Mouse (Mus musculus): ENCODE results near the gene Phlda3. TPM values are rescaled to one million over a fixed set of nuclear protein-coding genes. Genes with fewer than 3 reads are reported as not detected.

Gene Phlda3
- total and polyA plus RNA-seq, 2 experiments from 2014 or later: 27.2 to 30.3 TPM

- DNase-seq: peak; percentile 67
- ATAC-seq: peak; percentile 85
- H3K36me3 ChIP-seq (ENCODE audit: insufficient read depth): no peaks in the 10 kb centered on the region
- no peak overlapping the region for H3K9ac ChIP-seq
- H3K4me2 ChIP-seq (ENCODE audit: low read depth): no peak overlapping the region
- peak overlapping the region; percentile 54 for H3K27ac ChIP-seq (ENCODE audit: low read depth, low read length)
- WGBS: 20% methylated on average over 5 of the region's 7 CpGs
- no peak for TF ChIP-seq CTCF (IDR thresholded peaks at IDR 0.05; ENCODE audit: low read depth)
- H3K4me1 ChIP-seq (ENCODE audit: insufficient read depth): no peaks in the 10 kb centered on the region; the same call in 1 of the 2 replicates
- no peak overlapping the region for H3K4me3 ChIP-seq (ENCODE audit: low read depth, low read length)
- no peaks in the 10 kb centered on the region for H3K9me3 ChIP-seq (ENCODE audit: low read length)
- H3K27me3 ChIP-seq (ENCODE audit: insufficient read depth, low read length): no peaks in the 10 kb centered on the region
Measured at GRCm38 (mm10) chr1:135734225-135734937, 31.5 kb upstream of the Phlda3 start.

GRCm38 (mm10) chr1:135735460-135735859 is 30.5 kb upstream of the Phlda3 start:
- no peak overlapping the region for H3K4me2 ChIP-seq (ENCODE audit: low read depth)
- no peak for DNase-seq
- H3K9me3 ChIP-seq (ENCODE audit: low read length): no peaks in the 10 kb centered on the region
- H3K4me1 ChIP-seq (ENCODE audit: insufficient read depth): no peaks in the 10 kb centered on the region; the same call in 1 of the 2 replicates
- H3K27ac ChIP-seq (ENCODE audit: low read depth, low read length): 0 out of 2 replicates have a peak overlapping the region, but pooled peaks have one; percentile 21
- no peaks in the 10 kb centered on the region for H3K27me3 ChIP-seq (ENCODE audit: insufficient read depth, low read length)
- H3K36me3 ChIP-seq (ENCODE audit: insufficient read depth): no peaks in the 10 kb centered on the region
- 54% methylated on average over 6 of the region's 6 CpGs for WGBS
- H3K9ac ChIP-seq: no peak overlapping the region
- H3K4me3 ChIP-seq (ENCODE audit: low read depth, low read length): no peak overlapping the region
- no peak for ATAC-seq
- TF ChIP-seq CTCF (IDR thresholded peaks at IDR 0.05; ENCODE audit: low read depth): no peak

GRCm38 (mm10) chr1:135744987-135745386 is 20.9 kb upstream of the Phlda3 start:
- no peak overlapping the region for H3K4me3 ChIP-seq (ENCODE audit: low read depth, low read length)
- DNase-seq (no peak), ATAC-seq (no peak)

GRCm38 (mm10) chr1:135746248-135746647 is 19.7 kb upstream of the Phlda3 start:
- H3K4me3 ChIP-seq (ENCODE audit: low read depth, low read length): no peak overlapping the region
- H3K36me3 ChIP-seq (ENCODE audit: insufficient read depth): no peaks in the 10 kb centered on the region
- no peak overlapping the region for H3K4me2 ChIP-seq (ENCODE audit: low read depth)
- H3K9me3 ChIP-seq (ENCODE audit: low read length): no peaks in the 10 kb centered on the region
- no peak for DNase-seq
- no peak for ATAC-seq
- H3K4me1 ChIP-seq (ENCODE audit: insufficient read depth): no peaks in the 10 kb centered on the region
- no peak overlapping the region for H3K27ac ChIP-seq (ENCODE audit: low read depth, low read length)
- H3K27me3 ChIP-seq (ENCODE audit: insufficient read depth, low read length): no peaks in the 10 kb centered on the region
- TF ChIP-seq CTCF (IDR thresholded peaks at IDR 0.05; ENCODE audit: low read depth): no peak
- 84% methylated on average over 4 of the region's 4 CpGs for WGBS
- no peak overlapping the region for H3K9ac ChIP-seq

More at GRCm38 (mm10) chr1:135744987-135745386, 20.9 kb upstream of the Phlda3 start:
- no peak overlapping the region for H3K9ac ChIP-seq
- no peaks in the 10 kb centered on the region for H3K9me3 ChIP-seq (ENCODE audit: low read length)
- WGBS: 94% methylated on average over 7 of the region's 7 CpGs
- H3K4me1 ChIP-seq (ENCODE audit: insufficient read depth): no peaks in the 10 kb centered on the region
- no peak for TF ChIP-seq CTCF (IDR thresholded peaks at IDR 0.05; ENCODE audit: low read depth)
- no peak overlapping the region for H3K4me2 ChIP-seq (ENCODE audit: low read depth)
- no peak overlapping the region for H3K27ac ChIP-seq (ENCODE audit: low read depth, low read length)
- no peaks in the 10 kb centered on the region for H3K27me3 ChIP-seq (ENCODE audit: insufficient read depth, low read length)
- H3K36me3 ChIP-seq (ENCODE audit: insufficient read depth): no peaks in the 10 kb centered on the region

- no peaks in the 10 kb centered on the region for H3K27me3 ChIP-seq (ENCODE audit: insufficient read depth, low read length)
- H3K27ac ChIP-seq (ENCODE audit: low read depth, low read length): no peak overlapping the region
- no peaks in the 10 kb centered on the region for H3K36me3 ChIP-seq (ENCODE audit: insufficient read depth)
- H3K4me2 ChIP-seq (ENCODE audit: low read depth): no peak overlapping the region
- no peak overlapping the region for H3K9ac ChIP-seq
- H3K9me3 ChIP-seq (ENCODE audit: low read length): no peaks in the 10 kb centered on the region
- H3K4me1 ChIP-seq (ENCODE audit: insufficient read depth): no peaks in the 10 kb centered on the region
- TF ChIP-seq CTCF (IDR thresholded peaks at IDR 0.05; ENCODE audit: low read depth): peak; percentile 99
- peak; percentile 100 for ATAC-seq
- DNase-seq: peak; percentile 92
- H3K4me3 ChIP-seq (ENCODE audit: low read depth, low read length): no peak overlapping the region
- 15% methylated on average over 10 of the region's 10 CpGs for WGBS
Measured at GRCm38 (mm10) chr1:135752737-135753348, 13.1 kb upstream of the Phlda3 start.

- no peak for TF ChIP-seq CTCF (IDR thresholded peaks at IDR 0.05; ENCODE audit: low read depth)
- no peaks in the 10 kb centered on the region for H3K4me1 ChIP-seq (ENCODE audit: insufficient read depth)
Measured at GRCm38 (mm10) chr1:135755287-135755686, 10.6 kb upstream of the Phlda3 start.

GRCm38 (mm10) chr1:135755913-135756312 is 10.0 kb upstream of the Phlda3 start:
- no peak overlapping the region for H3K9ac ChIP-seq

More at GRCm38 (mm10) chr1:135755287-135755686, 10.6 kb upstream of the Phlda3 start:
- Histone ChIP-seq H3K4me3 (ENCODE audit: low read depth, low read length) (no peak overlapping the region), H3K27me3 (ENCODE audit: insufficient read depth, low read length) (no peaks in the 10 kb centered on the region), H3K36me3 (ENCODE audit: insufficient read depth) (no peaks in the 10 kb centered on the region), H3K27ac (ENCODE audit: low read depth, low read length) (no peak overlapping the region), H3K9me3 (ENCODE audit: low read length) (no peaks in the 10 kb centered on the region), H3K9ac (no peak overlapping the region), H3K4me2 (ENCODE audit: low read depth) (no peak overlapping the region)
- DNase-seq (no peak), ATAC-seq (no peak)
- WGBS: 69% methylated on average over 9 of the region's 9 CpGs

More at GRCm38 (mm10) chr1:135755913-135756312, 10.0 kb upstream of the Phlda3 start:
- Histone ChIP-seq H3K27ac (ENCODE audit: low read depth, low read length) (no peak overlapping the region), H3K4me1 (ENCODE audit: insufficient read depth) (no peaks in the 10 kb centered on the region), H3K4me3 (ENCODE audit: low read depth, low read length) (no peak overlapping the region), H3K9me3 (ENCODE audit: low read length) (no peaks in the 10 kb centered on the region), H3K36me3 (ENCODE audit: insufficient read depth) (no peaks in the 10 kb centered on the region), H3K4me2 (ENCODE audit: low read depth) (no peak overlapping the region), H3K27me3 (ENCODE audit: insufficient read depth, low read length) (no peaks in the 10 kb centered on the region)
- TF ChIP-seq CTCF (IDR thresholded peaks at IDR 0.05; ENCODE audit: low read depth): no peak
- WGBS: 91% methylated on average over 3 of the region's 3 CpGs
- ATAC-seq: no peak
- DNase-seq: no peak
